Mouse (Mus musculus): ENCODE data around the gene Prrt1. TPM values are rescaled to one million over a fixed set of nuclear protein-coding genes. Genes with fewer than 3 reads are reported as not detected.
A peak's percentile ranks its signal among the peaks of the same experiment; 100 is the strongest.

Prrt1 gene
- polyA plus RNA-seq, 1 experiment = not detected

DNA sequence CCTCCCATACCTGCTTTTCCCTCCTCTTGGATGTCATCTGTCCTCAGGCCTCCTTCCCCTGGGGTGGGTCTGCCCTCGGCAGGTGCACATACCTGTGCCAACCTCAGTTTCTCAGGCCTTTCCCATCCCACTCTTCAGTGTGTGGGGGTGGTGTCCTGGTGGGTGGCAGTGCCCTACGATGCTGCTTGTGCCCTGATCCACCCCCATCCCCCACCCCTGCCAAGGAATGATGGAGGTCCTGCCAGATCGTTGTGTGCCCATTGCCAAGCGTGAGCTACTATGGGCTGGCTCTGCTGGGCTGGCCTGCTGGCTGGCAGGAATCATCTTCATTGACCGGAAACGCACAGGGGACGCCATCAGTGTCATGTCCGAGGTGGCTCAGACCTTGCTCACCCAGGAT is 18.3 kb upstream of the Prrt1 start:
- H3K4me3 ChIP-seq (replicated peaks) = no peak overlapping the region
- no peaks in the 10 kb centered on the region for H3K9me3 ChIP-seq
- peaks cover 85% of the 10 kb centered on the region for H3K36me3 ChIP-seq (replicated peaks; ENCODE audit: low read length)
- H3K27me3 ChIP-seq (replicated peaks) = no peaks in the 10 kb centered on the region
- TF ChIP-seq GATA1 (IDR thresholded peaks at IDR 0.05; ENCODE audit: borderline replicate concordance, low read length) (no peak), FLI1 (IDR thresholded peaks at IDR 0.05; ENCODE audit: low read length) (no peak)
- H3K4me1 ChIP-seq = peaks cover 46% of the 10 kb centered on the region

- H3K4me3 ChIP-seq (replicated peaks) = no peak overlapping the region
- H3K9me3 ChIP-seq = no peaks in the 10 kb centered on the region
- H3K36me3 ChIP-seq (replicated peaks; ENCODE audit: low read length) = peaks cover 90% of the 10 kb centered on the region
- H3K27me3 ChIP-seq (replicated peaks) = no peaks in the 10 kb centered on the region
- H3K4me1 ChIP-seq = peaks cover 32% of the 10 kb centered on the region
- TF ChIP-seq FLI1 (IDR thresholded peaks at IDR 0.05; ENCODE audit: low read length) (no peak), GATA1 (IDR thresholded peaks at IDR 0.05; ENCODE audit: borderline replicate concordance, low read length) (no peak)
These were observed 16.2 kb upstream of the Prrt1 start for GRCm38 (mm10) chr17:34613054-34613645.

GRCm38 (mm10) chr17:34613830-34614229 is 15.5 kb upstream of the Prrt1 start:
- Histone ChIP-seq H3K4me1 (peaks cover 25% of the 10 kb centered on the region), H3K27me3 (replicated peaks) (no peaks in the 10 kb centered on the region), H3K4me3 (replicated peaks) (no peak overlapping the region), H3K36me3 (replicated peaks; ENCODE audit: low read length) (peaks cover 85% of the 10 kb centered on the region), H3K9me3 (no peaks in the 10 kb centered on the region)
- TF ChIP-seq GATA1 (IDR thresholded peaks at IDR 0.05; ENCODE audit: borderline replicate concordance, low read length) = no peak
- TF ChIP-seq FLI1 (IDR thresholded peaks at IDR 0.05; ENCODE audit: low read length) = no peak

- Histone ChIP-seq H3K27me3 (replicated peaks) (no peaks in the 10 kb centered on the region), H3K4me3 (replicated peaks) (no peak within 1 kb of the TSS), H3K4me1 (peaks cover 12% of the 10 kb centered on the region), H3K9me3 (no peaks in the 10 kb centered on the region), H3K36me3 (replicated peaks; ENCODE audit: low read length) (peaks cover 78% of the 10 kb centered on the region)
- TF ChIP-seq FLI1 (IDR thresholded peaks at IDR 0.05; ENCODE audit: low read length) (no peak), GATA1 (IDR thresholded peaks at IDR 0.05; ENCODE audit: borderline replicate concordance, low read length) (no peak)
These were observed 13.5 kb upstream of the Prrt1 start, which contains the start of gene Egfl8 for GRCm38 (mm10) chr17:34615871-34616270. TSS of gene Egfl8 (minus strand) at chr17:34615971.

GRCm38 (mm10) chr17:34618999-34619398 is 10.3 kb upstream of the Prrt1 start:
- H3K4me1 ChIP-seq = peaks cover 11% of the 10 kb centered on the region
- no peak for TF ChIP-seq GATA1 (IDR thresholded peaks at IDR 0.05; ENCODE audit: borderline replicate concordance, low read length)
- no peaks in the 10 kb centered on the region for H3K9me3 ChIP-seq
- H3K36me3 ChIP-seq (replicated peaks; ENCODE audit: low read length) = peaks cover 74% of the 10 kb centered on the region
- H3K27me3 ChIP-seq (replicated peaks) = no peaks in the 10 kb centered on the region
- H3K4me3 ChIP-seq (replicated peaks) = peak overlapping the region; percentile 3

- no peak overlapping the region for H3K4me3 ChIP-seq (replicated peaks)
- no peaks in the 10 kb centered on the region for H3K9me3 ChIP-seq
- H3K27me3 ChIP-seq (replicated peaks) = no peaks in the 10 kb centered on the region
- peaks cover 67% of the 10 kb centered on the region for H3K36me3 ChIP-seq (replicated peaks; ENCODE audit: low read length)
- TF ChIP-seq FLI1 (IDR thresholded peaks at IDR 0.05; ENCODE audit: low read length) (no peak), GATA1 (IDR thresholded peaks at IDR 0.05; ENCODE audit: borderline replicate concordance, low read length) (no peak)
- peaks cover 14% of the 10 kb centered on the region for H3K4me1 ChIP-seq
These were observed 8.3 kb upstream of the Prrt1 start for GRCm38 (mm10) chr17:34621006-34621405.

DNA sequence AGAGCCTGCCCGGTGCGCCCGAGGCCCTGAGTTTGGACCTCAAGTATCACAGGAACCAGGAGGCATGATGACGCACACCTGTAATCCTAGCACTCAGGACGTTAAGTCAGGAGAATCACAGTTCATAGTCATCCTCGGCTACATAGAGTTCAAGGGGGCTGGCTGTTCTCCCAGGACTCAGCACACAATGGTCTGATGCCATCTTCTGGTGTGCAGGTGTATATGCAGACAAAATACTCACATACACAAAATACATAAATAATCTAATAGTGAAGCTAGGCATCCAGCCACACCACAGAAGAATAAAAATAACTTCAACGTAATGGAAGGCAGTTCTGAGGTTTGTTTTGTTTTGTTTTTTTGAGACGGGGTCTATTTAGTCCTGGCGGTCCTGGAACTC is 6.2 kb upstream of the Prrt1 start:
- Histone ChIP-seq H3K9me3 (no peaks in the 10 kb centered on the region), H3K27me3 (replicated peaks) (peaks cover 8% of the 10 kb centered on the region), H3K36me3 (replicated peaks; ENCODE audit: low read length) (peaks cover 53% of the 10 kb centered on the region), H3K4me1 (peaks cover 28% of the 10 kb centered on the region), H3K4me3 (replicated peaks) (no peak overlapping the region)
- TF ChIP-seq GATA1 (IDR thresholded peaks at IDR 0.05; ENCODE audit: borderline replicate concordance, low read length) (no peak), FLI1 (IDR thresholded peaks at IDR 0.05; ENCODE audit: low read length) (no peak)

DNA sequence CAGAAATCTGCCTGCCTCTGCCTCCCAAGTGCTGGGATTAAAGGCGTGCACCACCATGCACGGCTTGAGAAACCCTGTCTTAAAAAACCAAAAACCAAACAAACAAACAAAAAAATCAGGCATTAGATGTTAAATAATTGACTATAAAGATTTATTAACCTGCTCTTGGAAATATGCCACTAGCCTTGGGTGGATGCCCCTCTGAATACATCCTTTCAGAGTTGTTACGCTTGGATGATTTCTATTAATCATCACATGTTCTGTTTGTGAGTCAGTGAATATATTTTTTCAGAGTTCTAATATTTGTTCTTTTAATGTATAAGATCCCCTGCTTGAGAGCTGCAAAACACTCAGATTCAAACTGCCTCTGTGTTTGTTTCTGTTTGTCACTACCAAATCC is 4.4 kb upstream of the Prrt1 start:
- no peak for TF ChIP-seq FLI1 (IDR thresholded peaks at IDR 0.05; ENCODE audit: low read length)
- no peak for TF ChIP-seq GATA1 (IDR thresholded peaks at IDR 0.05; ENCODE audit: borderline replicate concordance, low read length)
- no peak overlapping the region for H3K4me3 ChIP-seq (replicated peaks)
- H3K4me1 ChIP-seq = peaks cover 38% of the 10 kb centered on the region
- H3K9me3 ChIP-seq = no peaks in the 10 kb centered on the region
- peaks cover 47% of the 10 kb centered on the region for H3K36me3 ChIP-seq (replicated peaks; ENCODE audit: low read length)
- peaks cover 26% of the 10 kb centered on the region for H3K27me3 ChIP-seq (replicated peaks)

DNA sequence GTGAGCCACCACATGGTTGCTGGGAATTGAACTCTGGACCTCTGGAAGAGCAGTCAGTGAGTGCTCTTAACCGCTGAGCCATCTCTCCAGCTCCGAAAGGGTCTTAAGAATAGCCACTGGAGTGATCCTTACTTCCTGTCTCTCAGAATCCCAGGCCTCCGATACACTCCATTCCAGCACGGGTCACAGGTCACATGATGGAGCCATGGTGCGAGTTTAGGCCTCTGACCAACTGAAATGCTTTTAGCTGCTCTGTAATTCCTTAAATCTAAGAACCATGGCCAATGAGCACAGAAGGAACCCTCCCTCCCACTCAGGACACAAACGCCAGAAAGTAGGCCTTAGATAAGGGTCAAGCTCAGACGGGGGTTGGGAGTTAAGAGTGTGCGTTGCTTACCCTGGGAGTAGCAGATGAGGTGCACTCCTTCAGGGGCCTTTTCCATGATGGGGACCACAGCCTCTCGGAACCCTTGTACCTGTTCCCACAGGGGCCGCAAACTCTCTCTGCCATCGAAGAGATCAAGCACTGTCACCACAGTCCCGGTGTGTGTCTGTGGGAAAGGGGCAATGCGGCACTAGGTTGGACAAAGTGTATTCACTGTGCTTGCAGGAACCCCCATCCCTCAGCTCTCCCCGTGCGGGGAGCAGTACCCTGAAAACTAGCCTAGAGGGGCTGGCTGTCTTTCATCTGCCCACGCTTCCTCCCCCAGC is 3.1 kb upstream of the Prrt1 start:
- TF ChIP-seq GATA1 (IDR thresholded peaks at IDR 0.05; ENCODE audit: borderline replicate concordance, low read length) = no peak
- no peak for TF ChIP-seq FLI1 (IDR thresholded peaks at IDR 0.05; ENCODE audit: low read length)
- peak overlapping the region; percentile 94 for H3K4me3 ChIP-seq (replicated peaks)
- H3K4me1 ChIP-seq = peaks cover 50% of the 10 kb centered on the region
- peaks cover 38% of the 10 kb centered on the region for H3K27me3 ChIP-seq (replicated peaks)
- H3K9me3 ChIP-seq = no peaks in the 10 kb centered on the region
- peaks cover 40% of the 10 kb centered on the region for H3K36me3 ChIP-seq (replicated peaks; ENCODE audit: low read length)

DNA sequence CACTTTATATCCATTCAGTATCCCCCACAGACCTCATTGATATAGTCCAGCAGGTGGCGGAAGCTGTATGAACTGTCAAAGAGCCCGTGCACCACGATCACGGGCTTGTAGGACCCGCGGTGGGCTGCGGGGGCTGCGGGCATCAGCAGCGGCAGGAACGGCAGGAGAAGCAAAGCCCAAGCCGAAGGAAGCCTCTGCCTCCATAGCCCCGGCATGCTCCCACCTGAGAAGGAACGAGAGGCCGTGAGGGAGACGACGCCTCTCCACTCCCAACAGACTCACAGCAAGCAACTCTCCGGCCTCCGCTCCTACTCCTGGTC is 2.6 kb upstream of the Prrt1 start:
- no peaks in the 10 kb centered on the region for H3K9me3 ChIP-seq
- peaks cover 37% of the 10 kb centered on the region for H3K36me3 ChIP-seq (replicated peaks; ENCODE audit: low read length)
- peaks cover 55% of the 10 kb centered on the region for H3K4me1 ChIP-seq
- peak overlapping the region; percentile 94 for H3K4me3 ChIP-seq (replicated peaks)
- TF ChIP-seq FLI1 (IDR thresholded peaks at IDR 0.05; ENCODE audit: low read length) (no peak), GATA1 (IDR thresholded peaks at IDR 0.05; ENCODE audit: borderline replicate concordance, low read length) (no peak)
- peaks cover 43% of the 10 kb centered on the region for H3K27me3 ChIP-seq (replicated peaks)
